Mouse (Mus musculus): ENCODE data around the gene Egfl8.
A peak's percentile ranks its signal among the peaks of the same experiment; 100 is the strongest.

The Egfl8 gene

DNA sequence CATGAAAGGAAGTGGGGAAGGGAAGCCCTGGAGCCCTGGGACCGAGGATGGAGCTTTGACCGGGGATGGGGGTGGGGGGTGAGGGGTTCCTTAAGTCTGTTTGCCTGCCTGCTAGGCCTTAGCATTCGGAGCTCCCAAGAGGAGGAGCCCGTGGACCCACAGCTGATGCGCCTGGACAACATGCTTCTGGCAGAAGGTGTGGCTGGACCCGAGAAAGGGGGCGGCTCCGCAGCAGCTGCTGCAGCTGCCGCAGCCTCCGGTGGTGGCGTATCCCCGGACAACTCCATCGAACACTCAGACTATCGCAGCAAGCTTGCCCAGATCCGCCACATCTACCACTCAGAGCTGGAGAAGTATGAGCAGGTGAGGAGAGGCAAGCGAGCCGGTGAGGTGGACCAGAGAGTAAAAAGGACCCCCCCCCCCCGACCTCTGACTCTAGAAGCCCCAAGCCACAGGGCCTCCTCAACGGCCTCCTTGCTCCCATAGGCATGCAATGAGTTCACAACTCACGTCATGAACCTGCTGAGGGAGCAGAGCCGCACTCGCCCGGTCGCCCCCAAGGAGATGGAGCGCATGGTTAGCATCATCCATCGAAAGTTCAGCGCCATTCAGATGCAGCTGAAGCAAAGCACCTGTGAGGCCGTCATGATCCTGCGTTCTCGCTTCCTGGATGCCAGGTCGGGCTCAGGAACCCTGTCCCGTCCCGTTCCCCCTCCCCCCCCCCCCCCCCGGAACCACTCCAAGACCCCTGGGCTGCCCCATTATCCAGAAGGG is 21.8 kb downstream of the Egfl8 start:
- no peak for DNase-seq

DNA sequence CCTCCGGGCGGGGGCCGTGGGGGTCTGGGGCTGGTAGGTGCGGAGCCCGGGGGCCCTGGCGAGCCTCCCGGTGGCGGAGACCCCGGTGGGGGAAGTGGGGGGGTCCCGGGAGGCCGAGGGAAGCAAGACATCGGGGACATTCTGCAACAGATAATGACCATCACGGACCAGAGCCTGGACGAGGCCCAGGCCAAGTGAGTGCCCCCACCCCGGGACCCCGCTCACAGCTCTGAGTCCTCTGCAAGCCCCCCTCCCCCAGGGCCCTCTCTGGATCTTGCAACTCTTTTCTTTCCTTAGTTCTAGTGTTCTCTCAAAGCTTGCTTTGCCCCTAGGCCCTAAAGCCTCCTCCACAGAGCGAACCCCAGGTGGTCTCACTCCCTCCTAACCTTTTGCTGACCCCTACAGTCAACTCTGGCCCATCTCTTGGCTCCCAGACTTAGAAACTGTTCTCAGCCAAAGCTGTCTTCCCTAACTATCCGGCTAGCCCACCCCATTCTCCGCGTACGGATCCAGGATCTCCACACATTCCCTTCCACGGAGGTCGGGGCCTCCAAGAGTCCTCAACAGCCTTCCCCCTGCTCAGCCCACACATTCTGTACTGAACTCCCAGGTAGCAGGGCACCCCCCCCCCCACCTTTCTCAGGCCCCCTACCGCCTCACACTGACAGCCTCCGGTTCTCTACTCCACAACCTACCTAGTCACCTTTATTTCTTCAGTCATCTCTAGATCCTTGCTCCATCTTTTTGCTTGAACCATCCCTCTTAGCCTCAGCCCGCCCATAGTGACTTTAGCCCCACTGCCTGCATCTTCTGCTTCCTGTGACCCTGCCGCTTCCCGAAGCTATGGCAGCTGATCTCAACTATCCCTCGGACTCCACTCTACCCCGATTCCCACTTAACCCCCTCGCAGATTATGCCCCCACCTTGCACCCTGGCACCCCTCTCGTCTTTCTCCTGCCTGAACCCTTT is 22.9 kb downstream of the Egfl8 start:
- DNase-seq, result no peak

DNA sequence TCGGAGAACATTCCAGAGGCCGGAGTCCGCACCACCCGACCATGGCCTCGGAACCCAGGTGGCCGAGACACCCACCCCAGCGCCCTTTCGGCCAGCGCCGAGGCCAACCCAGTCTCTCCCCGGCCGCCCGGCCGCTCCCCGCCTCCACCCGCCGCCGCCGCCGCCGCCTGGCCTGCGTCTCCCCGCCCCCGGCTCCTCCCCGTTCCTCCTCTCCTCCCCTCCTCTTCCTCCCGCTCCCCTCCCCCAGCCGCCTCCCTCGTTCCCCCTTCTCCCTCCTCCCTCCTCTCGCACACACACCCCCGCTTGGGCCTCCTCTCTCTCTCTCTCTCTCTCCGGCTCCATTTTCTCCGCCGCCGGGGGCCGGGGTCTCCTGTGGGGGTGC is 23.8 kb downstream of the Egfl8 start:
- DNase-seq, result peak; percentile 87

DNA sequence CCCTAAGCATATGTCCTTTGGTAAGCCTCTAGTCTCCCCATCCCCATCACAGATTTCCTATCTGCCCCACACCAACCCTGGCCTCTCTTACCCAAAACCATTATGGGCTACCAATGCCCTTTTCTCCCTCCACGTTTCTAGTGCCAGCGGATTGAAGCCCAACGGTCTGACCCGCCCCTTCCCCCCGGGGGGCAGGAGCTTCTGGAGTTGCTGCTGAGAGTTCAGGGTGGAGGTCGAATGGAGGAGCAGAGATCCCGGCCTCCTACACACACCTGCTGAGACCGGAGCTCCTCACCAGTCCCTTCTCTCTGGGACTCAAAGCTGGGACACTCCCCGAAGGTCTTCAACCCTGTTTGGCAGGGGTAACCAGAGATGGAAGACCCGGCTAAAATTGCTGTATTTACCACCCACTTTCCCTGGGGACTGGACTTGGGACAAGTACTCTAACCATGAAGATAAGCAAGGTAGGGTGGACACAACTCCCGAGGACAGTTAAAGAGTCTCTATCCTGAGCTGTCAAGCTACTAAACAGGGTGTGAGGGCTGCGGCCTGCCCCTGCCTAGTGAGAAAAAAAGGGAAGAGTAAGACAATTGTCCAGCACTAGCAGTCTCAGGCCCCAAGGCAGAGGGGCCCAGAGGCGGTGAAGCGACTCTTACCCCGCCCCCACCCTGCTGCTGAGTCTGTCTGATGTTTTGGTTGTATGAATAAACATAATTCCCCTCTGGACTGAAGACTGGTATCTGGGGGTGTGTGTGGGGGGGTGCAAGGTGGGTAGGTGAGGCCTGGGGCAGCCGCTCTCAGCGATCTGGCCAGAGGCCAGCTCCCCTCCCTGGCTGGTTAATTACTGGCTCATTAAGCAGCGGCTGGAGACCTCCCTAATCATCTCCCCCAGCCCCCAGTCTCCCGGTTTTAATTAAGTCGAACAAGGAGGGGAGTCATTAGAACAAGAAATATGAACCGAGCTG is 24.5 kb downstream of the Egfl8 start, which contains the start of gene Pbx2:
TSS of gene Pbx2 (plus strand) at position 238 of the 965 bp plus-strand sequence.
- no peak for DNase-seq

DNA sequence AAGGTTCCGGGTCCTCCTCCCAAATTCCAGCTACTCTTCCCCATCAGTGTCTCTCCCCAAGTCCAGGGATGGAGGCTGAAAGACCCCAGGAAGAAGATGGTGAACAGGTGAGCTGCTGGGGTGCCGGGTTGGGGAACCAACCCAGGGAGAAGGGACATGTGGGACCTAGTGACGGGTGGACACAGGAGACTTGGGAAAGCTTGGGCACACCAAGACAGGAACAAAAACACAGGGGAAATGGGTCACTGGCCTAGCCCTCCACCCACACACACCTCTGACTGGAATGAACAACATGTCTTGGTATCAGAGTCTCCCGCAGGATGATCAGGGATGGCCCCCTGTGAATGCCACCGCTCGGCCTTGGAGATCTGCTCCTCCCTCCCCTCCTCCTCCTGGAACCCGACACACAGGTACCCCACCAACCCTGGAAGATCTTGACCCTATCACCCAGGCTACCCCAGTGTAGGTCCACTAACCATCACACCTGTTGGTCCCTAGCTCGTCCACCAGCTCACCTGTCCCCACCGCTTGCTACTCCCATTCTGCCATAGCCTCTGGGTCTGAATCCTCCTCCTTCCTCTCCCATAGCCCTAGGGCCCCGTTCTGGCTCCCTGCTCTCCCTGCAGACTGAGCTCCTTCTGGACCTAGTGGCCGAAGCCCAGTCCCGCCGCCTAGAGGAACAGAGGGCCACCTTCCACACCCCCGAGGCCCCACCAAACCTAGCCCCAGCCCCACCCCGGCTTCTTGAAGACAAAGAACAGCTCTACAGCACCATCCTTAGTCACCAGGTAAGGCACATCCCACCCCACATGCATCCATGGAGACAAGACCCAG is 25.4 kb downstream of the Egfl8 start:
- DNase-seq, result no peak

DNA sequence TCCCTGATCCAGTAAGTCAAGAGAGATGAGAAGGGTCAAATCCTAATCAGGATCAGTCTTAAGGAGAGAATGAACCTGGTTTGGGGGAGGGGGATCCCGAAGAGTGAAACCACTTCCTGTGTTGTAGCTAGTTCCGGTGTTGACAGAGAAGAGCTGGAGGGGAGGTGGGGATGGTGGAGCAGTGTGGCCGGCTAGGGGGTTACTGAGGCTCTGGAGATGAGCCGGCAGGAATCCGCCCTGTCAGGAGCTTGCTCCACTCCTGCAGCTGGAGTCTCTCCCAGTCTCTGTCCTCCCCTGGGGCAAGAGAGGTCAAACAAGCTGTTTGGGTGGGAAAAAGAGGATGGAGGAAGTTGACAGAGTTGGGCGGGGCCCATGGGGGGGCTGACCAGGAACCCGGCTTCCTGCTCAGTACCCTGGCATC is 26.1 kb downstream of the Egfl8 start, which contains the start of gene Gpsm3:
TSS of gene Gpsm3 (plus strand) at position 126 of the 421 bp plus-strand sequence.
- DNase-seq, result no peak

DNA sequence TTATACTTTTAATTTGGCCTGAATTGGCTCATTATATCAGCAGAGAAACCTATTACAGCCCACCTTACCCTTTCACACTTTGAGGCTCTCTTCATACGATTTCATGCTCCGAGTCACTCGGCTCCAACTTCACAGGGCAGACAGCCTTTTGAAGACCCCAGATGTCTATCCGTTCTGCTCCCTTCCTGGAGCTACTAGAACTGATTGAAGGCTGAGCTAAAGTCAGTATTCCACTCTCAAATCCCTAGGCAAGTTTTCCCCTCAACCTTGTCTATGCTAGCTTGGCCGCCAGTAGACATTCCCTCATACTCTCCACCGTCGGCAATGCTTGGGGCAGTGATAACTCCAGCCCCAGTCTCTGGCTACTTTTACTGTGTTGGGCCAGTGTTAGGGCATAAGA is 26.6 kb downstream of the Egfl8 start:
- DNase-seq, result no peak

DNA sequence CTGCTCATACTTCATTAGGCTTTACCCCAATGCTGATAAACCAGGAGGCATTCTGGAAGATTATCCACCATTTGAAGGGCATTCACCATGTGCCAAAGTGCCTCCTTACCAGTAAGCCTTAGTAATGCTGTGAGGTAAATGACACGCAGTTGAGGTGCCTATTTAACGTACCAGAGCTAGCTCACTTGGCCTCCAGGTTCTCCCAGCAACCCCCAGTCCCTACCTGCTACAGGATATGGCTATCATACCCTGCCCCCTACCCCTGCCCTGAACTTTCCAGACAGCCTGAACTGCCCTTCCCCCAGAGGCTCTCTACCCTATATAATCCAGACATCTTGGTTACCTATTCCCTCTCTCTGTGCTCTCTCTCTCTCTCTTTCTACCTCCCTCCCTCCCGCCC is 27.0 kb downstream of the Egfl8 start:
- DNase-seq, result no peak

DNA sequence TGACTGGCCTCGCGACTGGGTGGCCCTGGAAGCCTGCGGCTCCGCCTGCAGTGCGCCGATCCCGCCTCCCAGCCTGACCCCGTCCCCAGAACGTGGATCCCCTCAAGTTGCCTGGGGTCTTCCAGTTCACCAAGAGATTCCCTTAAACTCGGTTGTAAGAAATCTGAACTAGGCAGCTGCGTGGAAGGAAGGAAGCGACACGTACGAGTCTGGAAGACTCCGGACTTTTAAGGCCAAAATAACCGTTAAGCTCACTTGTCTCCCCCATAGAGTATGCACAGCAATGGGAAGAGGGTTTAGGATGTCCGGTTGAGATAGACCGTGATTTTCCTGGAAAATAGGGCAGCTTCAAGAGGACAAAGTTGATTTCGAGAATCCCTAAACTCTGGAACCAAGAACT is 28.0 kb downstream of the Egfl8 start:
- DNase-seq, result no peak

DNA sequence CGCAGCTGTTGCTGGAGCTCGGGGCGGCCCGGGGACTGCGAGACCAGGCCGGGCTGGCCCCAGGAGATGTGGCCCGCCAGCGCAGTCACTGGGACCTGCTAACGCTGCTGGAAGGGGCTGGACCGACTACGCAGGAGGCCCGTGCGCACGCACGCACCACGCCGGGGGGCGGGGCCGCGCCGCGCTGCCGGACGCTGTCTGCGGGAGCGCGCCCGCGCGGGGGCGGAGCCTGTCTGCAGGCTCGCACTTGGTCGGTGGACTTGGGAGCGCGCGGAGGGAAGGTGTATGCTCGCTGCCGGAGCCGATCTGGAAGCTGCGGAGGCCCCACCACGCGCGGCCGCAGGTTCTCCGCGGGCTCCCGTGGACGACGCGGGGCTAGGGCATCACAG is 28.4 kb downstream of the Egfl8 start:
- peak; percentile 99 for DNase-seq

DNA sequence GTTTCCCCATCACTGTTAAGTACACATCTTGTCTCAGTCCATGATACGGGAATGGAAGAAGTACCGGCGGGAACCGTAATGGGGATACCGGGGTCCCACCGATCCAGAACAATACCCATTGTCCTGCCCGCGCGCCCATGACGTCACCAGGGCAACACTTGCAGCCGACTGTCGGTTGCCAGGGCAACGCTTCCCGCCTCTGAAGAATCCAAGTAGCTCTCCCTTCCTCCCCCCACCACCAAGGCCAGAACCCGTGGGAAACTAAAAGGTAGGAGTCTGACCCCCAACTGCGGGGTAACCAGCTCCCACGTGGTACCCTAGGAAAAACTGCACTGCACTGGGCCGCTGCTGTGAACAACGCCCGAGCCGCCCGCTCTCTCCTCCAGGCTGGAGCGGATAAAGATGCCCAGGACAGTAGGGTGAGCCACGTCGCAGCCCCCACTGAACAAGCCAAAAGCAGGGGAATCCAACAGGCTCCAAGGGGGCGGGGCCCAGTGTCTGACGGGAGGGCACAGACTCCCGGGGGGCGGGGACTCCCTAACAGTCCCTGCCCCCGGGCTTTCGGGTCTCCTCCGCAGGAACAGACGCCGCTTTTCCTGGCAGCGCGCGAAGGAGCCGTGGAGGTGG is 28.9 kb downstream of the Egfl8 start:
- peak; percentile 91 for DNase-seq

DNA sequence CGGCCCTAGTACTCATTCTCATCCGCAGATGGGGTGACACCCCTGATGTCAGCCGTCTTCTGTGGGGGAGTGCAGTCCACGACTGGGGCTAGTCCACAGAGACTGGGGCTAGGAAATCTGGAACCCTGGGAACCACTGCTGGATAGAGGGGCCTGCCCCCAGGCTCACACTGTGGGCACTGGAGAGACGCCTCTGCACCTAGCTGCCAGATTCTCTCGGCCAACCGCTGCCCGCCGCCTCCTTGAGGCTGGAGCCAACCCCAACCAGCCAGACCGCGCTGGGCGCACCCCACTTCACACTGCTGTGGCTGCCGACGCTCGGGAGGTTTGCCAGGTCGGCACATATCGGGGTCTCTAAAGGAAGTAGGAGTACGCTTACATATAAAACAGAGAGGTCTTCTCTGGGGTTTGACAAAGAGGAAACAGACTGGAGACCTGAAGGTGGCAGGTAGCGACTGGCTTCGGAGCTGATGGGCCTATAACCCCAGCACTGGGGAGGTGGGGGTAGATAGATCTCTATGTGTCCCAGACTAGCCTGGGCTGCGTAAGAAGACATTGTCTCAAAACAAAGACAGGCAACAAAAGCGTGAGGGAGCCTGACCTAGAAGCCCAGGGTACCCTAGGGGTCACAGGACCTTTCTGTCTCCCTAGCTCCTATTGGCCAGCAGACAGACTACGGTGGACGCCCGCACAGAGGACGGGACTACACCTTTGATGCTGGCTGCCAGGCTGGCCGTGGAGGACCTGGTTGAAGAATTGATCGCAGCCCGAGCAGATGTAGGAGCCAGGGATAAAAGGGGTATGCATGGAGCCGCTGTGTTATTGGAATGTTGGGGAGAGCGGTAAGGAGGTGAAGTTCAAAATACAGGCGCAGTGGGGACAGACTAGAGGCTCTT is 29.6 kb downstream of the Egfl8 start:
- no peak for DNase-seq

DNA sequence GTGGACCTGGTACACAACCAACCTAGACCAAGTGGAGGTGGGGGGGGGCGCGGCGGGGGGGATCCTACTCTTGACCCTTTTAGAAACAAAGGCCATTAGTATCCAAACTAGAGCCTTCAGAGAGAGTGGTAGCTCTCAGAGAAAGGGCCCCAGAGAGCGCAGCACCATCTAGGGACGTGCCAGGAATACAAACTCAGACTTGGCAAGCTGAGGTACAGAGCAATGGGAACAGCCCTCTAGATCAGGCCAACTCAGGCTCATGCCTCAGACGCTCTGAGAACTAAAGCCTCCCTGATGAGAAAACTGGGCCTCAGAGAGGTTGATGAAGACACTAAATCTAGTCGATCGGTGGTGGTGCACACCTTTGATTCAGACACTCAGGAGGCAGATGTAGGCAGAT is 30.6 kb downstream of the Egfl8 start:
- DNase-seq, result no peak

DNA sequence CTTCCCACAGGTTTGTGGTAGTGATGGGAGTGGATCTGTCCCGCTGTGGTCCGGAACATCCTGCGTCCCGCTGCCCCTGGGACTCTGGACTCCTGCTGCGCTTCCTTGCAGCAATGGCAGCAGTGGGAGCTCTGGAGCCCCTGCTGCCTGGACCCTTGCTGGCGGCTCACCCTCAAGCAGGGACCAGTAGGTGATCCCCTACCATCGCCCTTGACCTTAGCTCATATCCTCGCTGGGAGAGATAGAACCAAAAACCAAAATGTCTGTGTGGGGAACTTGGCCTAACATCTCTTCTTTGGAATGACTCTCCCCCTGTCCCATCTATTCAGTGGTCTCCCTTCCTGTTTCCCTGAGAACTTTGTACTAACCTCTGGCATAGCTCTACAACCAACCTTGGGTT is 32.0 kb downstream of the Egfl8 start:
- no peak for DNase-seq

DNA sequence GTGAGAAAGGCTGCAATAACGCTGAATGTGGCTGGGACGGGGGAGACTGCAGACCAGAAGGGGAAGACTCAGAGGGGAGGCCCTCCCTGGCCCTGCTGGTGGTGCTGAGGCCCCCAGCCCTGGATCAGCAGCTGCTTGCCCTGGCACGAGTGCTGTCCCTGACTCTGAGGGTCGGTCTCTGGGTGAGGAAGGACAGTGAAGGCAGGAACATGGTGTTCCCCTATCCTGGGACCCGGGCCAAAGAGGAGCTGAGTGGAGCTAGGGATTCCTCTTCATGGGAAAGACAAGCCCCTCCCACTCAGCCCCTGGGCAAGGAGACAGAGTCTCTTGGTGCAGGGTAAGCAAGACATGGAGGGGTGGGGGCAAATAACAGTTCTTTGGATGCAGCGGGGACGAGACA is 32.4 kb downstream of the Egfl8 start:
- DNase-seq, result no peak

DNA sequence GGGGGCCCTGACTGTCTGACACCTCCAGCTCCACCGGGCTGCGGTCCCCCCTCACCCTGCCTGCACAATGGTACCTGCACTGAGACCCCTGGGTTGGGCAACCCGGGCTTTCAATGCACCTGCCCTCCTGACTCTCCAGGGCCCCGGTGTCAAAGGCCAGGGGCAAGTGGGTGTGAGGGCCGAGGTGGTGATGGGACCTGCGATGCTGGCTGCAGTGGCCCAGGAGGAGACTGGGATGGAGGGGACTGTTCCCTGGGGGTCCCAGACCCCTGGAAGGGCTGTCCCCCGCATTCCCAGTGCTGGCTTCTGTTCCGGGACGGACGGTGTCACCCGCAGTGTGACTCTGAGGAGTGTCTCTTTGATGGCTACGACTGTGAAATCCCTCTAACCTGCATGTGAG is 33.2 kb downstream of the Egfl8 start:
- DNase-seq, result no peak

DNA sequence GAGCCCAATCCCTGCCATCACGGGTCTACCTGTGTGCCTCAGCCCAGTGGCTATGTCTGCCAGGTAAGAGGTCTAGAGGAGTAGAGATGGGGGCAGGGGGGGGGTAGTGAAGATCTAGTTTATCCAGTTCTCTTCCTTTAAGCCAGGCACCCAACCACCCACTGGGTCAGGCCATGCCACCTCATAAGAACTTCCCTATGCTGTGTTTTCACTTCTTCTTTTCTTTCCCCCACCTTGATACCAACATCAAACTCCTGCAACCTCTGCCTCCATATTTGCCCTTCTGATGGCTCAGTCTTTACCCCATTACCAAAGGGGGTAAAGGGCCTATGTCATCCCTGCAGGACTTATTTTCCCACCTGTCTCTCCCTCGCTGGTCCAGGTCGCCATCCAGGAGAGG is 37.7 kb downstream of the Egfl8 start:
- DNase-seq, result no peak

DNA sequence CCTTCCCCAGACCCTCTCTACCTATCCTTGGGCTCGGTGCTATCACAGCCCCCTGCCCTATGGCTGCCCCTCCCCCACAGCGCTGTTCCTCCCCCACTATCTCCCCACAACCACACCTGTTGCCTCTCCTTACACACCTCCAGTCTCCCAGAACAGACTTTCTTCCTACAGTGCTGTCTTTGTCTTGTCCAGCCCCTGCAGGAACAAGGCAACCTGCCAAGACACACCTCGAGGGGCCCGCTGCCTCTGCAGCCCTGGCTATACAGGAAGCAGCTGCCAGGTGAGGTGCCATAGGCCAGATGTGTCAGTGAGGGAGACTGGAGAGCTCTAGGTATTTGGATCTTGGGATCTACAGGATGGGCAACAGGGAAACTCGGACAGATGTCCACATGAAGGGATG is 39.2 kb downstream of the Egfl8 start:
- DNase-seq, result no peak

DNA sequence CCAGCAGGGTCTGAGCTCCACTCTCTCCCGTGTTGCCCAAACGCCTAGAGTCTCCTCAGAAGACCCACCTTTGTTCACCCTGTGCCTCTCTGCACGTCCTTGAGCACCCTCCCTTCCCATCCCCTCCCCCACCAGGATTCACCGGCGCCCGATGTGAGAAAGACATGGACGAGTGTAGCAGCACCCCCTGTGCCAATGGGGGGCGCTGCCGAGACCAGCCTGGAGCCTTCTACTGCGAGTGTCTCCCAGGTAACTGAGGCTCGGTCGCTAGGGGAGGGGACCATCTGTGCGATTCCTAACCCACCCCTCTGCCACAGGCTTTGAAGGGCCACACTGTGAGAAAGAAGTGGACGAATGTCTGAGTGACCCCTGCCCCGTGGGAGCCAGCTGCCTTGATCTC is 43.4 kb downstream of the Egfl8 start:
- no peak for DNase-seq

DNA sequence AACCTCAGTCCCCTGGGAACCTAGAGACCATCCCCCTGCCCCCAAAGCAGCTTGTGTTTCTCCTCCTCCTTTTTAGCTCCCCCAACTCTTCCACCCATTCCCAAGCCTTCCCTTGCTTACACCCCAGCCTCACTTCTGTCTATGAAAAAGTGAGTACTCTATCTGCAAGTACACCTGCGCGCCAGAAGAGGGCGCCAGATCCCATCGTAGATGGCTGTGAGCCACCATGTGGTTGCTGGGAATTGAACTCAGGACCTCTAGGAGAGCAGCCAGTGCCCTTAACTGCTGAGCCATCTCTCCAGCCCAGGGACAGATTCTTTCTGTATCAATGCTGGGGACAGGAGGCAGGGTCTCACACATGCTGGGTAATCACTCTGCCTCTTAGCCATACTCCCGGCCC is 43.9 kb downstream of the Egfl8 start:
- no peak for DNase-seq

Measured in right cerebral cortex, adult 18-20 months (tissue).